Mouse (Mus musculus) erythroblast, embryonic 14.5 days (primary cell): Measurements from ENCODE around the gene Fancc.

Experiments
- GATA1 ChIP-seq: IDR thresholded peaks from 2 replicates; pipeline ENCODE4 v1.6.1; 2012; ENCODE audit warnings: low read length, inconsistent platforms, mixed read lengths
- TAL1 ChIP-seq: IDR thresholded peaks from 3 replicates; pipeline ENCODE4 v1.6.1; 2012; ENCODE audit warnings: low read length, inconsistent platforms, mixed read lengths

GRCm38 (mm10) chr13:63487707-63488042 lies 9.4 kb downstream of the Fancc start:
- TF ChIP-seq GATA1 (no peak), TAL1 (no peak)
